Mouse (Mus musculus) natural killer cell, adult 2 months (primary cell): ENCODE measurements around the gene Uckl1.
A peak's percentile ranks its signal among the peaks of the same experiment; 100 is the strongest.

Experiments
- DNase-seq, 2 experiments: peaks; one replicate each; pipeline ENCODE4 v3.0.0; 2022; ENCODE audit warnings: low spot score in 2 of 2

Uckl1 gene

DNA sequence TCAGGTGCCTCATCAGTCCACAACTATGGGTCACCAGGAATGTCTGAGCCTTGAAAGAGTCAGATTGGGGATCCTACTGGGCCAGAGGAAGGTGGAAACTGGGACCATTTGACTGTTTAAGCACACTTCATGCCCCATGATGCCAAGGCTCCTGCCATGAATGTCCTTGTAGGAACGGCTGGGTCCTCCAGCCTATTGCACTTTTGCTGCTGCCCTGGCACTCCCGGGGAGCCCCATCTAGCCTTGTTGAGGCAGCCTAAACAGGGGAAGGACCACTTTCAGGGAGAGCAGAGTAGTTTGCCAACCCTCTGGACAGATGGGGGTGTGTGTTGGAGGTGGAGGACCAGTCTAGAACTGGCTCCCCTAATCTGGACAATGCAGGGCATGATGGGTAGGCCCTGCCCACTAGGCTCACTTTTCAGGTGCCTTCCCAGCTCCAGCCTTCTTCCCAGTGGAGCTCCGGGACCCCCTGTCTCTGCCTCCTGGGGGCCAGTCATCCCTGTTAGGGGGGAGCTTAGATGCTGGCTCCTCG, at the start of gene Uckl1:
Gene Uckl1, minus strand, starts transcription at position 482 of the 532 bp plus-strand sequence.
- no peak for DNase-seq

DNA sequence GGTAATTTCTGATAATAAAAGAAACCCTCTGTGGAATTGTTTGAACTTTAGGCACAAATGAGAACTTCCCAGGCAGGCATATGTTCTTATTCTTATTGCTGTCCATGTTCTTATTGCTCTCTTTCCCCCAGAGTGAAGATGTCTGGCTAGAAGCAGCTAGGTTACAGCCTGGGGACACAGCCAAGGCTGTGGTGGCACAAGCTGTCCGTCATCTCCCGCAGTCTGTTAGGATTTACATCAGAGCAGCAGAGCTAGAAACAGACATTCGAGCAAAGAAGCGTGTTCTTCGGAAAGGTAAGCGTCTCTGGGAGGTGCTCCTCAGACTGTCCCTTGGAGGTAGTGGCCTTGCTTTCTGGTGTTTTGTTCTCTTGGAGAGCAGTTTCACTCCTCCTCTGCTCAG, 47.9 kb upstream of the Uckl1 start:
- no peak for DNase-seq

DNA sequence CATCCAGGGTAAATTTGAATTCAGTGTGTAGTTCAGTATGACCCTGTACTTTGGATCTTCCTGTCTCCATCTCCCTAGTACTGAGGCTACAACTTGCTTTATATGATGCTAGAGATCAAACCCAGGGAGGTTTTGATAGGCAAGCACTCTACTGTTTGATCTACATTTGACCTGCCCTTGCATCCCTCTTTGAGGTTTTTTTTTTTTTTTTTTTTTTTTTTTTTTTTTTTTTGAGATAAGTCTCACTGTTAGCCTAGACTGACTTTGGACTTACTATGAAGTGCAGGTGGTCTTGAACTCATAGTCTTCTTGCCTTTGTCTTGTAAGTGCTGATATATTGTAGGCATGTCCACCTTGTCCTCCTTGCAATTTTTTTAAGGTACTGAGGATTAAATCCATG, 43.8 kb upstream of the Uckl1 start:
- no peak for DNase-seq

DNA sequence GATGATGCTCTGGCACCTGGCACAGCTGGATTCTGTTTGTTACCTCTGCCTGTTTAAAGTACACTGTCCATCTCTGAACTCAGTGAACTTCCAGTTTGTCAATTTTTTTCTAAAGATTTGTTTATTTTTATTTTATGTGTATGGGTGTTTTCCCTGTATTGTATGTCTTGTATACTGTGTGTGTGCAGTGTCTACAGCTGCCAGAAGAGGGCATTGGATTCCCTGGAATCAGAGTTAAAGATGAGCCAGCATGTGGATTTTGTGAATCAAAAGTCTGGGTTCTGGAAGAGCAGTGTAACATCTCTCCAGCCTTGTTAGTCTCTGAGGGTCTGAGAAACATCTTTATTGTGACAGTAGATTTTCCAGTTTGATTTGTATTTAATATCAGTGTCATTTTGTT, 38.7 kb upstream of the Uckl1 start:
- no peak for DNase-seq

DNA sequence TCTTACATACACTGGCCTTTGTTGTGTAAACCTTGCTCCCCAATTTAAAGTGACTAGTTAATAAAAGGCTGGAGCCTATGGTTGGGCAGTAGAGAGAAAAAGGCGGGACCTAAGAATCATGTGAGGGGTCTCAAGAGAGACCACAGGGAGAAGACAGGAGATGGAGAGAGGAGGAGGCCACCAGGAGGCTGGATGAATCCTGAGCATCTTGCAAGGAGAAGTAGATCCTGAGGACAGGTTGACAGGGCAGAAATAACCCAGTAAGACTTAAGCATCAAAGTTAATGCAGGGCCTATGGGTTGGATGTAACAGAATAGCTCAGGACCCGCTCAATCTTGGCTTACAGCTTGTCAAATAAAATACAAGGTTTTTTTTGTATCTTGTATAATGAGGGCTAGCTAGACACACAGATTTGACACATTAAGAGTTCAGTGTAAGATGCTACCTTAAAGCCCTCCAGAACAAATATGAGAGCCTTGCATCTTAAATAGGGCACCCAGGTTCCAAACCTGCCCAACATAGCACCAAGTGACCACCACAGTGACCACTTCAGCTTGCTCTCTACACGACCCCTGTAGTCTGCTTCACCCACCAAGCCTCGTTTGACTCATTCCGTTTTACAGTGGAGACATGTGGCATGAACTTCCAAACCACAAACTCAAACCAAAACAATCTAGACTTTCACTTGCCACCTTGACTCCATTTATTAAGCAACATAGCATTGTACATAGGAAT, 34.2 kb upstream of the Uckl1 start:
- no peak for DNase-seq

DNA sequence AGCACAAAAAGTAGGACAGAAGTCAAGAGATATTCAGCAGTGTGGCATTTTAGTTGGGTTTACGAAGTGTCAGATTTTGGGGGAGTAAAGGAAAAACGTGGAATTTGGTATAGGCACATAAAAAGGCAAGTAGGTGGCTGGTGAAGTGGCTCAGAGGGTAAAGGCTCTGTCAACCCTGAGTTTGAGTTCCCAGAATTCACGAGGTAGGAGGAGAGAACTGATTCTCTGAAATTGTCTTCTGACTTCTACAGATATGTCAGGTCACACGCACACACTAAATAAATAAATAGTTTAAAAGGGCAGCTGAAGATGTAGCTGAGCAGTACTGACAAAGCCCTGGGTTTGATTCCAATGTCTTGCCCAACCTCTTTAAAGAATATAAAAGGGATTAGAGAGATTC, 17.7 kb upstream of the Uckl1 start:
- DNase-seq = no peak

DNA sequence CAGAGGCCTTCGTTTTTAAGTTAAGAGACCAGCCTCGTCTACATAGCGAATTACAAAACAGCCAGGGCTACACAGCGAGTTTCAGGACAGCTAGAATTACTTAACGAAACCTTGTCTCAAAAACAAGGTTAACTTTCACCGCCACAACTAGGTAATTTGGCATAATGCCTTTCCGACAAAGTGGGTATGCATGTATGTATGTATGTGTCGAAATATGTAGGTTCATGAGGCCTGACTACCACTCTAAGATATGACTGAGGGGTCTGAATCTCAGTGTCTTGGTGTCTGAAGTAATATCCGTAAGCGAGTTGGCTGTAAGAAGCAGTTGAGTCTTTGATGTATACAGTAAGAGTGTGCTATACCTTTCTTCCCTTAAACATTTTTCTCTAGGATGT, 17.1 kb upstream of the Uckl1 start:
- DNase-seq = no peak

DNA sequence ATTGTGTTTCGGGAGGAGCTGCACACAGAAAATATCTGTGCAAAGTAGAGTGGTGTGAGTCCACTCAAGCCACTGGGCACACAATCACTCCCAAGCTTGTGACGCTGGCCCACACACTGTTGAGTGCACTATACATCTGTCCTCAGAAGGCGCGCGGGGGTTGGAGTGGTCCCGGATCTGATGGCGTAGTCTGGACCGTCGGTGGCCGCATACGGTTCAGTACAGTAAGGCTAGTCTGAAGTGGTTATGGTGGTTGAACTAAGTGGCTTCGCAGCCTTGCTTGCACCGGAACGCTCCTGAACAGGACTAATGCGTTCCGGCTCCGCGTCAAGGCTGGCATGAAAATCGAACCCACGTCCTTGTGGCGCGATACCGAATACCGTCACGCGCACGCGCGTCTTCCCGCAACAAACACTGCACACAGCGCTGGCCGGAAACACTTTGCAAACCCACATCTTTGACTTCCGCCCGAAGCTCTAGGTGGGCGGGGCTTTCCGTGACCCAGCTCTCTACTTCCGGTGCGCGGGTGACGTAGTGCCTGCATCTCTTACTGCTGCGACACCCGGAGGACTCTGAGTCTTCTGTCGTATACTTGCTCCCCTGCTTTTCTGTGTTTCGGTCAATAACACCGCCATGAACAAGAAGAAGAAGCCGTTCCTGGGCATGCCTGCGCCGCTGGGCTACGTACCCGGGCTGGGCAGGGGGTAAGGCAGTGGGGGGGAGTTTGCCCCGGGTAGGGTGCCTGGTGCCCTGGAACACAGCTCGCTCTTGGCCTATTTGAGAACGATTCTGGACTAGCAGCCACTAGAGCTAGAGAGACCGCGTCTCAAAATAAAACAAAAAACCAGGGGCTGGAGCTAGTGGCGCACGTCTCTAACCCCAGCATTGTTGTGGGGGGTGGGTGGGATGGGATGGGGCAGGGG, 16.4 kb upstream of the Uckl1 start:
- peak; percentile 96 to 97 for DNase-seq

DNA sequence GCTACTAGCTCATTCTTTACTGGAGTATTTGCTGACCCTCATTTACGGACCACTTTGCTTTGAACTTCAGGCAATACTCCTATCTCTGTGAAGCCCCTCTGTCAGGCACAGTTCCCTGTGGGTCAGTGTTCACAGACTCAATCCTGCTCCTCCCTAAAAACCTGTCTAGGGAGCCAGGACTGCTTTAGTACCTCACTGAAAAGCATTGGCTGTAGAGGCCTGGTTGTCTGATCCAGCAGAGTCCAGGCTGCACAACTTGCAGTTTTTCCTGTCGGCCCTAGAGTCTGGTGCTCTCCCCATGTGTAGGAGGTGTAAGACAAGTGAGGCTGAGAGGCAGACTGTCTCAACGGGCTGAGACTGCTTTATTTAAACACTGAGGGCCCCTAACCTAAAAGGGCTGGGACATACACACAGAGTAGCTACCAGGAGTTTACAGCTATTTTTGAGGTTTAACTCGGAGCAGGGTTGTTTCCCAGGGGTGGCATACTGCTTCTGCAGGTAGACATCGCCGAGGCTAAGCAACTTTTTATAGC, 15.6 kb upstream of the Uckl1 start:
- no peak for DNase-seq

DNA sequence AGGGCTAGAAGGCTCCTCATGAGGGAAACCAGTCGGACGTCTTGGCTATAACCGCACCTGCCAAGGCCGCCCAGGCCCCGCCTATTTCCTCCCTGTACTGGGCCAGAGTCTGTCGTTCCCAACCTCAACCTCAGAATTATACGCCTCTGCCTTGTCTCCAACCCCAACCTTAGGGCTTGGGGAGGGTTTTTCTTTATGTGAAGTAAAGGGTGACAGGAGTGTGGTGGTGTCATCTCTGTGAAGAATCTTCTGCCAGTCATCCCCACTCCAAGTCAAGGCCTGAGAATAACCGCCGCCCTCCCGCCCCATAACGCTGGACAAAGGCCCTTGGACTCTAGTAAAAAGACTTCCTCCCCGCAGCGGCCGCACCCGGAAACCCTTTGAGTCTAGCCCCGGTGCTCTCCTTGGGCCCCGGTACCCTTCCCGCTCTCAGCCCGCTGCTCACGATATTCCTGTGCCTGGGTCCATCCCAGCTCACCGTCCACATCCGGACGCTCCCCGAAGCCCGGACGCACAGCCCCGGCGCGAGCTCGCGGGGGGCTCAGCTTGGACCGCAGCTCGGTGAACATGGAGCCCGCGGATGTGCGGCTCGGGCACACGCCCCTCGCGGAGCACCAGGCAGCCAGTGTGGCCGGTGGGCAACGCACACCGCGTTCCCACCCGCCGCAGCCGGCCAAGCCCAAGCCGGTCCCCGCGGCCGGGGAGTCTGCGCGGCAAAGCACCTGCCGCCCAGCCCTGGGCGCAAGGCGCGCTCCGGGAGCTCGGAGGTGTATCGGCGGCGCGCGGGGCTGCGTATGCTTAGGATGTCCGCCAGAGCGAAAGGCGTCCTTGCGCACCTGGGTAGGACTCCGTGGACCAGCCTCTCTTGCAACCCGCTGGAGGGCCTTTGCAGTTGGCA, 14.0 kb upstream of the Uckl1 start, which contains the start of gene Samd10:
Gene Samd10, minus strand, starts transcription at position 759 of the 898 bp plus-strand sequence.
- peak; percentile 62 to 64 for DNase-seq

DNA sequence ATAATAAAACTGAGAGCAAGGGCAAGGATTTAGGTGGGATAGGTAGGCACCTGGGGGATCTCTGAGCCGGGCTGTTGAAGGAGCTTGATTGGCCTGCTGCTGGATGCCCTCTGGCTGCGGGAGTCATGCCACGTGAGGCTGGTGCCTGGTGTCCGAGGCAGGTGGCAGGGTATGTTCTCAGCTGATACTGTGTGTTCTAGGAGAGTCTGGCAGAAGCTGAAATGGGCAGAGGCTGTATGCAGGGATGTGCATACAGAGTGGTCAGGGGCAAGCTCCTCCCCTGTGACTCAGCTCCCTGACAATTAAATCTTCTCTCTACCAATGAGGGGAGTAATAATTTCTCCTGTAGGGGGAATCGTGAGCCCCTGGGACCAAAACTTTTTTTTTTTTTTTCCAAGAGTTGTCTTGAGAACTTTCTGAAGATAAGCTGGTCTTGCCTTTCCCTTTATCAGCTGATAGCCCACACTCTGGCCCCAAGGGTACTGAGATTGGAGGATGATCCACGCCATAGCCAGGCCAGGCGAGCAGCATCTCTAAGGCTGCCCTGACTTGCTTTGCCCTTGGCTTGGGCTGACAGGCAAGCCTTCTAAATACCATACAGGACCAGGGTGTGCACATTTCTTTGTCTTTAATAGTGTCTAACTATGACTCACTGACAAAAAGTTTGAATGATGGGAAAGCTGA, 12.8 kb upstream of the Uckl1 start:
- no peak for DNase-seq

DNA sequence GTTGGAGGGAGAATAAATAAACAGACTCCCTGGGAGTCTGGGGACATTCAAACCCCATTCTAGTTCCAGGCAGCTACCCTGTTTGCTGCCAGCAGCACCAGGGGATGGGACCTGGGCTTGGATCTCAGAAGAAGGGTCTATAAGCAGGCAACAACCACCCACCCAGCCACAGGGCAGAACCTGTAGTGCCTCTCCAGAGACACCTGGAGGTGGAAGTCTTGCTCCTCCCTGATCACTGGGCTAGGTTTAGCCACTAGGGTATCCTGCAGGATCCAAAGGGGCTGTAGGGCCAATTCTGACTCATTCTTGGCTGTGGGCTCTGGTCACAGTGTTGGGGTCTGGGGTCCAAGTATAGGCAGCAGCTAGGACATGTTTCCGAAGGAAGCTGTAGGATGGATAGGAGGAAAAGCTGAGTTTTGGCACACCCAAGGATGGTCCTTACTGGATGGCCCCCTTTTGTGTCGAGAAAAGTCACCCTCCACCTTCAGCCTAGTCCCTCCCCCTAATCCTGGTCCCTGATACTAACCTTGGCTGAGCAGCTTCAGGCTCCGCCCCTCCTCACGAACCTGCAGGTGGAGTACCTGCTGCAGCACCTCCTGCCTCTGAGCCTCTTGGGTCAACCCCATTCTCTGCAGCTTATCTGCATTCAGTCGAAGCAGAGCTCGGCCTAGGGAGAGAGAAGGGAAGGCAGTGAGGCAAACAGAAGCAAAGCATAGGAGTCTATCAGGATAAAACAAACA, 11.7 kb upstream of the Uckl1 start:
- DNase-seq = no peak

DNA sequence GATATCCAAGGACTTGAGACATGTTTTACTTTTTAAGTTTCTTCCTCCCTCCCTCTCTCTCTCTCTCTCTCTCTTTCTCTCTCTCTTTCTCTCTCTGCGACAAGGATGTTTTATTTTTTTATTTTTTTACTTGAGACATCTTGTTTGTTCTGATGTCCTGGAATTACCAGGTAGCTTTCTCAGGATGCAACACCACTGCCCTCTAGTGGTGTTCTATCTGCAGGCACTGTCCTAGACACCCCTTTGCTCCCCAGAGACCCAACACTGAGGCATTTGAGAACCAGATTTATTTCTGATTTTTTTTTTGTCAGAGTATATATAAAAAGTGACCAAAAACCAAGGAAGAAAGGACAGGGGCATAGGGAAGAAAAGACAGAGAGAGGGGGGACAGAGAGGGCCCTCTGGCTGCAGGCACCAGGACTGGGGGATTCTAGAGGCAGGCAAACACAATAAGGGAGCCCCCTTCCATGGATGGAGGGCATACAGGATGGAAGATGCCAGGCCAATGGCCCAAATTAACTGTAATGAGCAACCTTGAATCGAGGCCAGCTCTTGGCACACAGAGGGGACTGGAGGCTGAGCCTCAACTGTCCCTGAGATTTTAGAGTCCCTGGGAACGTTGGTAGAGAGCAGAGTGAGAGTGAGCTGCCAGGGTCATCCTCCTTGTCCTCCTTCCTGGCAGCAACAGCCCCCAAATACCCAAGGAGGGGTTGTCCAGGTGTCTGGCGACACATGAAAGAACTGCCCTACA, 10.4 kb upstream of the Uckl1 start:
- peak in 1 of 2 experiments; percentile 39 for DNase-seq

DNA sequence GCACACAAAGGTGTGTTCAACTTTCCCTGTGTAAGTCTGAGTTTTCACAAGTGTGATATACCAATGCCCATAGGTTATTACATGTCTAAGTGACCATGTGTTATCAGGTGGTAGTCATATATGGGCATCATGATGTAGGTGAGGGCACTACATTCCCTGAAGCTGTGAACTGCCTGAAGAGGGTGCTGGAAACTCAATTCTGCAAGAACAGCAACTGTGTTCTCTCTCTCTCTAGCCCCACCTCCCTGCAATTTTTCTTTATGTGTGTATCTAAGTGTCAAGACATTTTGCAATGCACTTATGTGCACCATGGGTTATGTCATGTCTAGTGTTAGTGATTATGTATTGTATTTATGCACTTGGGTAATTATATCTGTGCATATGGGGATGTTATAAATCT, 9.2 kb upstream of the Uckl1 start:
- DNase-seq = no peak

DNA sequence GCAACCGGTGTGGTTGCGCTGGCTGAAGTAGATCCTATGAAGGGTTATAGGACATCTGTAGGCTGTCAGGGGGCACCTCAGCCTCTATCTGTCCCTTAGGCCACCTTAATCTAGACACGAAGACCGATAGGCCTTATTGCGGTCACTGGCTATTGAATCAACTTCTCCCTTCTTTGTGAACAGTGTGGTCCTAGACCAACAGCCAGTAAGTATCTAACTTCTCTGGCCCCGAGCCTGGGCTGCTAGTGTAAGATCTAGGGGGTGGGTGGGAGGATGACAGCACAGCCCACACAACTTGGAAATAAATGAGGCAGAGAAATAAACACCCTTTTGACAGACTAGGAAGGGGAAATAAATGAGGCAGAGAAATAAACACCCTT, 8.3 kb upstream of the Uckl1 start:
- no peak for DNase-seq

DNA sequence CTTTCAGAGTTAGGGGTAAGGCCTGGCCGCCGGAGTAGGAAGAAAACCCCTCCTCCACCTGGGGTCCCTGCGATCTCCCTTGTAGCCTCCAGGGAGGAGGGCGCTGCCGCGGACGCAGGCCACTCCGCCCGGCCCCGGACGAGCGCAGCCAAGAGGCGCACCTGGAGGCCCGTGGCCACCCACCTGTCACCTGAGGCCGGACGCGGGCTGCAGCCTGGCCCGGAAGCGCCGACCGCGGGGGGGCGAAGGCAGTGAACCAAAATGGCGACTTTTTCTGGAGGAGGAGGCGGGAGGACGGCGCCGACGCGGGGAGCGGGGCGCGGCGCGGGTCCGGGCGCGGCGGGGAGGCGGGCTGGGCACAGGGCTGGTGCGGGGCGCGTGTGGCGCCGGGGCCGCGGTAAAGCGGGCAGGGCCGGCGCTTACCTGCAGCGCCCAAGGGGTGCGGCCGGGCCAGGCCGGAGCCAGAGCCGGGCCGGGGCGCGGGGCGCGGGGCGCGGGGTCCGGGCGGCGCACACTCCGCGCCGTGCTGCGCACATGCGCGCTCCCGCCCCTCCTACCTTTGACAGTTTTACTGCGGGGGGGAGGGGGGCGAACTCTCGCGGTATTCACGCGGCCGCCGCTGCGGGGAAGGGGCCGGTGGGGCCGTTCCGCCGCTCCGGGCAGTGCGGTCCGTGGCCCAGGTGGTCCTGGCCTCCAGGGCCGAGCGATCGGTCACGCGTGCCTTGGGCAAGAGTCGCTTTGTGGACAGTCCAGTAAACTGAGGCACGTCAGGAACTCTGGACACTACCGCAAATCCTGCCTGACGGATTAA, 7.7 kb upstream of the Uckl1 start, which contains the start of gene Zfp512b:
Gene Zfp512b, minus strand, starts transcription at position 573 of the 811 bp plus-strand sequence.
- peak; percentile 57 to 62 for DNase-seq

DNA sequence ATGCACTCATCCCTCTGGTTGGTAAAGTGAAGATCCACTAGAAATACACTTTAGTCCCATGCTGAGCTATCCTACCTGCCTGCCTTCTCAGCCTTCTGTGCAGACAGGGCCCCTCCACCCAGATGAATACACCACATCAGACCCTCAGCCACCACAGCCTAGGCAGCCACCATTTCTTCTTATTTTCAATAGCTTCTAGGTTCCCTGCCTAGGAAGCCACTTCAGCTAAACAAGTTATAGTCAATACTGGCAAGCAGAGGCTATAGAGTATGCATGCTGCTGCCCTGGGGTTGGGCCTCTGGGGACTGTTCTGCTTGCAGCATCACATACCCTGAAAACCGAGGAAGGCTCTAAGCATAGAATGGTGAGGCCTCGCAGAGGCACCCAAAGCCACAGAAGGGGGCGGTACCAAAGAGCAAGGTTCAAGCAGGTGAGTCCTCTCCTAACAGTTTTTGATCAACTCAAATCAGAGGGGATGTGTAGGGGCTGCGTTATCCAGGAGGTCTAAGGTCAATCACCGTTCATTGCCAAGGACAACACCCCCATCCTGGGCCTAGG, 6.9 kb upstream of the Uckl1 start, which contains the start of gene Prpf6:
Gene Prpf6, plus strand, starts transcription at position 341 of the 558 bp plus-strand sequence.
- no peak for DNase-seq

DNA sequence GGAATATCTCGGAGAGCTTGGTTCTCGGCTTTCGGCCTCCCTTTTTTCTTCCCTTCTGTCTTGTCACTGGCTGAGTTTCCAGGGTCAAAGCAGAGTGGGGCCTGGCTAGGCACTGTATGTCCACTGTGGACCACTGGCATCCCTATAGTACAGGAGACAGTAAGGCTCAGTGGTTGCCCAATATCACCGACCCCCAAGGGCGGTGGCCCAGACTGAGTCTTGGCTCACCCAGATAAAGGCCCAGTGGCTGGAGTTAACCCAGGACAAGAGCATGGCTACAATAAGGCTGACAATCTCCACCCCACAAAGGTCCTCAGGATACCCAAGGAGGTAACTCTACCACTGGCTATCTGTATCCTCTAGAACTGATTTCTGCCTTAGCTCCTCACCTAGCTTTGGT, 5.8 kb upstream of the Uckl1 start:
- DNase-seq = no peak
